Mouse (Mus musculus) kidney, postnatal 0 days (tissue): Measurements from ENCODE around the gene Pcnt. TPM values are rescaled to one million over a fixed set of nuclear protein-coding genes. Genes with fewer than 3 reads are reported as not detected.

ENCODE experiments used
- ATAC-seq: fragments of 200-750 bp; cut with Nextera tagmentation; replicated peaks from 2 replicates; pipeline ENCODE4 v1.8.0; 2017; ENCODE audit warnings: low read depth, moderate number of reproducible peaks, moderate TSS enrichment, moderate library complexity; ENCODE audit not compliant: low FRiP score
- DNase-seq: peaks from one replicate; pipeline ENCODE4 v3.0.0-alpha.2; 2016; ENCODE audit warnings: low spot score
- H3K27ac ChIP-seq: fragments of 300-500 bp; sonication (generic); 2 replicates; pipeline ENCODE4 v1.5.1; 2014; ENCODE audit warnings: mild to moderate bottlenecking
- H3K27me3 ChIP-seq: fragments of 300-500 bp; sonication (generic); 2 replicates; pipeline ENCODE4 v1.6.1; 2014; ENCODE audit warnings: low read length, mixed read lengths; ENCODE audit not compliant: insufficient read depth
- H3K36me3 ChIP-seq: fragments of 300-500 bp; sonication (generic); 2 replicates; pipeline ENCODE4 v1.6.1; 2014; ENCODE audit warnings: low read length, mixed read lengths; ENCODE audit not compliant: insufficient read depth
- H3K4me1 ChIP-seq: fragments of 300-500 bp; sonication (generic); replicated peaks from 2 replicates; pipeline ENCODE4 v1.6.1; 2014; ENCODE audit warnings: antibody characterized with exemption, low read length, mixed read lengths; ENCODE audit not compliant: insufficient read depth
- H3K4me2 ChIP-seq: fragments of 300-500 bp; sonication (generic); 2 replicates; pipeline ENCODE4 v1.6.1; 2014; ENCODE audit warnings: mild to moderate bottlenecking, low read length, moderate library complexity, mixed read lengths
- H3K4me3 ChIP-seq: fragments of 300-500 bp; sonication (generic); replicated peaks from 2 replicates; pipeline ENCODE4 v1.5.1; 2014; ENCODE audit warnings: low read depth, low read length
- H3K9ac ChIP-seq: fragments of 300-500 bp; sonication (generic); 2 replicates; pipeline ENCODE4 v1.6.1; 2014; ENCODE audit warnings: low read depth, low read length
- H3K9me3 ChIP-seq: fragments of 300-500 bp; sonication (generic); replicated peaks from 2 replicates; pipeline ENCODE4 v1.6.1; 2016; ENCODE audit warnings: low read length, inconsistent platforms, mixed read lengths
- CTCF ChIP-seq: IDR thresholded peaks from 2 replicates; pipeline ENCODE4 v1.5.1; 2016; ENCODE audit warnings: antibody characterized with exemption, low read depth, mild to moderate bottlenecking, moderate library complexity
- WGBS: fragments of 180-500 bp; shearing (Covaris S2); extraction: QIAGEN DNeasy Blood & Tissue Kit; methylation state at CpG from one replicate; pipeline ENCODE4 v1.1.7; 2014; 5-methylcytosine and 5-hydroxymethylcytosine counted together
- polyA plus RNA-seq: library from polyadenylated mRNA; unstranded; fragments of >200 nt; fragmentation: Nextera tagmentation; extraction: Ambion mirVana; gene quantifications from 2 replicates; pipeline ENCODE4 v1.2.1, GENCODE M21; 2015

Gene Pcnt
- polyA plus RNA-seq, 1 experiment from 2014 or later = 8.2 TPM

- ATAC-seq (no peak), DNase-seq (no peak)
- Histone ChIP-seq H3K27me3 (no peaks in the 10 kb centered on the region), H3K4me3 (no peak overlapping the region), H3K9ac (no peak overlapping the region), H3K4me2 (no peak overlapping the region), H3K9me3 (no peaks in the 10 kb centered on the region), H3K4me1 (no peaks in the 10 kb centered on the region), H3K27ac (no peak overlapping the region), H3K36me3 (peaks cover 40% of the 10 kb centered on the region)
- no peak for TF ChIP-seq CTCF
- WGBS = 83% methylated on average over 3 of the region's 3 CpGs
Observed at GRCm38 (mm10) chr10:76371736-76372135, 70.8 kb downstream of the Pcnt start.

GRCm38 (mm10) chr10:76368766-76369165 lies 73.8 kb downstream of the Pcnt start:
- H3K27me3 ChIP-seq = no peaks in the 10 kb centered on the region
- no peak for TF ChIP-seq CTCF
- no peaks in the 10 kb centered on the region for H3K4me1 ChIP-seq
- H3K36me3 ChIP-seq = peaks cover 48% of the 10 kb centered on the region
- no peak overlapping the region for H3K9ac ChIP-seq
- H3K27ac ChIP-seq = no peak overlapping the region
- no peak overlapping the region for H3K4me3 ChIP-seq
- no peak overlapping the region for H3K4me2 ChIP-seq
- 89% methylated on average over 13 of the region's 13 CpGs for WGBS
- DNase-seq (no peak), ATAC-seq (no peak)
- no peaks in the 10 kb centered on the region for H3K9me3 ChIP-seq

GRCm38 (mm10) chr10:76363233-76363632 lies 79.4 kb downstream of the Pcnt start:
- 82% methylated on average over 3 of the region's 3 CpGs for WGBS
- ATAC-seq (no peak), DNase-seq (no peak)
- Histone ChIP-seq H3K27ac (no peak overlapping the region), H3K27me3 (no peaks in the 10 kb centered on the region), H3K9ac (no peak overlapping the region), H3K4me2 (no peak overlapping the region), H3K4me1 (no peaks in the 10 kb centered on the region), H3K36me3 (peaks cover 29% of the 10 kb centered on the region), H3K9me3 (no peaks in the 10 kb centered on the region), H3K4me3 (no peak overlapping the region)
- TF ChIP-seq CTCF = no peak

GRCm38 (mm10) chr10:76358468-76358867 lies 84.1 kb downstream of the Pcnt start:
- no peak overlapping the region for H3K9ac ChIP-seq
- DNase-seq (no peak), ATAC-seq (no peak)
- H3K36me3 ChIP-seq = peaks cover 33% of the 10 kb centered on the region
- WGBS = 74% methylated on average over 5 of the region's 5 CpGs
- no peaks in the 10 kb centered on the region for H3K4me1 ChIP-seq
- no peaks in the 10 kb centered on the region for H3K9me3 ChIP-seq
- H3K27ac ChIP-seq = no peak overlapping the region
- no peak overlapping the region for H3K4me3 ChIP-seq
- no peak overlapping the region for H3K4me2 ChIP-seq
- no peak for TF ChIP-seq CTCF
- H3K27me3 ChIP-seq = no peaks in the 10 kb centered on the region

GRCm38 (mm10) chr10:76357286-76357875 lies 85.2 kb downstream of the Pcnt start:
- H3K4me3 ChIP-seq = no peak overlapping the region
- no peak overlapping the region for H3K9ac ChIP-seq
- peaks cover 42% of the 10 kb centered on the region for H3K36me3 ChIP-seq
- H3K27ac ChIP-seq = no peak overlapping the region
- ATAC-seq (no peak), DNase-seq (no peak)
- no peaks in the 10 kb centered on the region for H3K9me3 ChIP-seq
- 86% methylated on average over 8 of the region's 8 CpGs for WGBS
- no peaks in the 10 kb centered on the region for H3K27me3 ChIP-seq
- no peaks in the 10 kb centered on the region for H3K4me1 ChIP-seq
- TF ChIP-seq CTCF = no peak
- no peak overlapping the region for H3K4me2 ChIP-seq

GRCm38 (mm10) chr10:76354974-76355373 lies 87.6 kb downstream of the Pcnt start:
- ATAC-seq = no peak

GRCm38 (mm10) chr10:76353986-76354385 lies 88.6 kb downstream of the Pcnt start:
- ATAC-seq (no peak), DNase-seq (no peak)
- Histone ChIP-seq H3K4me1 (no peaks in the 10 kb centered on the region), H3K4me3 (no peak overlapping the region), H3K9me3 (no peaks in the 10 kb centered on the region), H3K4me2 (no peak overlapping the region), H3K36me3 (peaks cover 49% of the 10 kb centered on the region), H3K27me3 (no peaks in the 10 kb centered on the region), H3K27ac (no peak overlapping the region), H3K9ac (no peak overlapping the region)
- no peak for TF ChIP-seq CTCF
- 94% methylated on average over 12 of the region's 12 CpGs for WGBS

More at GRCm38 (mm10) chr10:76354974-76355373, 87.6 kb downstream of the Pcnt start:
- 91% methylated on average over 12 of the region's 12 CpGs for WGBS
- H3K4me3 ChIP-seq = no peak overlapping the region
- no peak overlapping the region for H3K4me2 ChIP-seq
- DNase-seq = no peak
- H3K27ac ChIP-seq = no peak overlapping the region
- no peak overlapping the region for H3K9ac ChIP-seq
- no peaks in the 10 kb centered on the region for H3K27me3 ChIP-seq
- no peak for TF ChIP-seq CTCF
- H3K4me1 ChIP-seq = no peaks in the 10 kb centered on the region
- peaks cover 49% of the 10 kb centered on the region for H3K36me3 ChIP-seq
- H3K9me3 ChIP-seq = no peaks in the 10 kb centered on the region
